Mouse (Mus musculus): ENCODE measurements around the gene Fkbp1a.

DNA sequence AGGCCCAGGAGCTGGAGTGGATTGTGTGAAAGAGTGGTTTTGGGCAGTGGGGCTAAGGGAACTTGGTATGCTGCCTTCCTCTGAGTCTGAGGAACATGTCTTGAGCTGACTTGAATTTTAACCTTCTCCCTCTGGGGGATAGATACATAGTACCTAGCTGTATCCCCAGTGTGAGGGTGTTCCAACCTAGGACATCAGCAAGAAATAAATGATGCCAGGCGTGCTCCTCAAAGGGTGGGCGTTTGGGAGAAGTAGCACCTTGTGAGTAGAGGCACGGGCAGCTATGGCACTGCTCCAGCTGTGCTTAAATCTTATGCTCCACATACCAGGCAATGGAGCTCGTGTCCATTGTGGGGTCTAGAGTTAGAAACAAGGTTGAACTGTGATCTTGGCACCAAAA, 4.3 kb downstream of the Fkbp1a start:
- TF ChIP-seq GATA1 (IDR thresholded peaks at IDR 0.05; ENCODE audit: low read length) (no peak), TAL1 (IDR thresholded peaks at IDR 0.05; ENCODE audit: low read length) (no peak)

All from erythroblast, embryonic 14.5 days (primary cell).